Mouse (Mus musculus): ENCODE measurements around the gene Amz1. TPM values are rescaled to one million over a fixed set of nuclear protein-coding genes. Genes with fewer than 3 reads are reported as not detected.

Amz1 gene
- polyA plus RNA-seq, 1 experiment from 2014 or later: 1.3 TPM

Other genes starting within 250 kb of the Amz1 start
- 21.1 and 21.7 TPM in 2 replicates for gene Chst12, start 218.6 kb upstream of the Amz1 start, polyA plus RNA-seq (2015; fragmentation: Nextera tagmentation; extraction: Ambion mirVana)
- gene Grifin, start 159.1 kb upstream of the Amz1 start, polyA plus RNA-seq (2015; fragmentation: Nextera tagmentation; extraction: Ambion mirVana): 0.23 and 0.39 TPM in 2 replicates
- gene Lfng, start 116.8 kb upstream of the Amz1 start, polyA plus RNA-seq (2015; fragmentation: Nextera tagmentation; extraction: Ambion mirVana): 24.5 and 25.6 TPM in 2 replicates
- gene Ttyh3, start 75.1 kb upstream of the Amz1 start, polyA plus RNA-seq (2015; fragmentation: Nextera tagmentation; extraction: Ambion mirVana): 31.9 and 38.0 TPM in 2 replicates
- gene Iqce, start 21.7 kb upstream of the Amz1 start, polyA plus RNA-seq (2015; fragmentation: Nextera tagmentation; extraction: Ambion mirVana): 20.3 and 21.1 TPM in 2 replicates
- 18.7 and 20.4 TPM in 2 replicates for gene Brat1, start 19.1 kb upstream of the Amz1 start, polyA plus RNA-seq (2015; fragmentation: Nextera tagmentation; extraction: Ambion mirVana)
- gene Gna12, start 106.3 kb downstream of the Amz1 start, polyA plus RNA-seq (2015; fragmentation: Nextera tagmentation; extraction: Ambion mirVana): 49.5 and 50.1 TPM in 2 replicates